Mouse (Mus musculus) MEL (cell line): Measurements from ENCODE around the gene Kcnk7. TPM values are rescaled to one million over a fixed set of nuclear protein-coding genes. Genes with fewer than 3 reads are reported as not detected.

Source experiments
- DNase-seq: peaks from one replicate; pipeline ENCODE4 v3.0.0; 2011; ENCODE audit warnings: low read depth, low spot score
- H3K27ac ChIP-seq: 2 replicates; pipeline ENCODE4 v1.5.1; 2012; ENCODE audit warnings: low read depth, mild to moderate bottlenecking, control low read depth, low read length, moderate library complexity; ENCODE audit not compliant: control insufficient read depth
- H3K27me3 ChIP-seq, 2 experiments: fragments of 150-350 bp in 1 of 2; sonication (generic) in 1 of 2; 2 replicates each; pipeline ENCODE4 v1.6.1; 2012; ENCODE audit warnings: low read length in 2 of 2, mild to moderate bottlenecking in 2 of 2, improper control_type of control experiment in 1 of 2, moderate library complexity in 1 of 2; ENCODE audit not compliant: insufficient read depth in 2 of 2, control insufficient read depth in 1 of 2
- H3K36me3 ChIP-seq, 2 experiments: 2 replicates each; pipeline ENCODE4 v1.6.1; 2012 to 2014; ENCODE audit warnings: low read length in 2 of 2, improper control_type of control experiment in 1 of 2, inconsistent platforms in 1 of 2, mild to moderate bottlenecking in 1 of 2; ENCODE audit not compliant: insufficient read depth in 2 of 2, control insufficient read depth in 1 of 2
- H3K4me1 ChIP-seq, 2 experiments: fragments of 150-350 bp in 1 of 2; sonication (generic) in 1 of 2; 2 replicates each; pipeline ENCODE4 v1.6.1; 2012; ENCODE audit warnings: low read length in 2 of 2, improper control_type of control experiment in 1 of 2, mild to moderate bottlenecking in 1 of 2; ENCODE audit not compliant: insufficient read depth in 2 of 2, control insufficient read depth in 1 of 2
- H3K4me3 ChIP-seq, 2 experiments: fragments of 150-350 bp in 1 of 2; sonication (generic) in 1 of 2; 2 replicates each; pipeline ENCODE4 v1.5.1; 2012; ENCODE audit warnings: low read depth in 2 of 2, low read length in 2 of 2, mild to moderate bottlenecking in 2 of 2, moderate library complexity in 2 of 2, control low read depth in 1 of 2, improper control_type of control experiment in 1 of 2; ENCODE audit not compliant: control insufficient read depth in 1 of 2, insufficient read depth in 1 of 2
- H3K79me2 ChIP-seq: 2 replicates; pipeline ENCODE4 v1.6.1; 2012; ENCODE audit warnings: mild to moderate bottlenecking, low read length, moderate library complexity; ENCODE audit not compliant: control insufficient read depth, poor library complexity, insufficient read depth
- H3K9ac ChIP-seq: 2 replicates; pipeline ENCODE4 v1.6.1; 2012; ENCODE audit warnings: low read depth, mild to moderate bottlenecking, control low read depth, low read length, moderate library complexity; ENCODE audit not compliant: control insufficient read depth, poor library complexity, severe bottlenecking
- H3K9me3 ChIP-seq: fragments of 150-350 bp; sonication (generic); replicated peaks from 2 replicates; pipeline ENCODE4 v1.6.1; 2012; ENCODE audit warnings: mild to moderate bottlenecking, low read length, improper control_type of control experiment, moderate library complexity; ENCODE audit not compliant: insufficient read depth
- CHD1 ChIP-seq: IDR thresholded peaks from 2 replicates; pipeline ENCODE4 v1.6.1; 2012; ENCODE audit warnings: low read depth, mild to moderate bottlenecking, inconsistent platforms, low read length, improper control_type of control experiment
- CHD2 ChIP-seq: IDR thresholded peaks from 2 replicates; pipeline ENCODE4 v1.6.1; 2011; ENCODE audit warnings: low read length, improper control_type of control experiment
- E2F4 ChIP-seq: IDR thresholded peaks from 2 replicates; pipeline ENCODE4 v1.6.1; 2011; ENCODE audit warnings: low read depth, low read length, improper control_type of control experiment, borderline replicate concordance
- ELF1 ChIP-seq: IDR thresholded peaks from 2 replicates; pipeline ENCODE4 v1.6.1; 2014; ENCODE audit warnings: low read depth, mild to moderate bottlenecking, inconsistent platforms, low read length, improper control_type of control experiment, moderate library complexity
- ETS1 ChIP-seq: IDR thresholded peaks from 2 replicates; pipeline ENCODE4 v1.6.1; 2012; ENCODE audit warnings: low read depth, mild to moderate bottlenecking, inconsistent platforms, low read length, improper control_type of control experiment, moderate library complexity
- GABPA ChIP-seq: IDR thresholded peaks from 2 replicates; pipeline ENCODE4 v1.6.1; 2012; ENCODE audit warnings: low read depth, mild to moderate bottlenecking, inconsistent platforms, low read length, improper control_type of control experiment, moderate library complexity
- KAT2A ChIP-seq: conservative IDR thresholded peaks from 2 replicates; pipeline ENCODE4 v1.6.1; 2012; ENCODE audit warnings: low read depth, low read length, improper control_type of control experiment, inconsistent platforms
- MAFK ChIP-seq: IDR thresholded peaks from 2 replicates; pipeline ENCODE4 v1.6.1; 2011; ENCODE audit warnings: low read depth, mild to moderate bottlenecking, low read length, improper control_type of control experiment, borderline replicate concordance
- MAX ChIP-seq: IDR thresholded peaks from 2 replicates; pipeline ENCODE4 v1.6.1; 2011; ENCODE audit warnings: low read length, improper control_type of control experiment
- MEF2A ChIP-seq: IDR thresholded peaks from 2 replicates; pipeline ENCODE4 v1.6.1; 2014; ENCODE audit warnings: low read depth, mild to moderate bottlenecking, inconsistent platforms, low read length, improper control_type of control experiment; ENCODE audit not compliant: poor library complexity, insufficient replicate concordance, severe bottlenecking; ENCODE audit errors: extremely low read depth
- MXI1 ChIP-seq: IDR thresholded peaks from 2 replicates; pipeline ENCODE4 v1.6.1; 2011; ENCODE audit warnings: mild to moderate bottlenecking, low read depth, low read length, improper control_type of control experiment
- MYC ChIP-seq: IDR thresholded peaks from 2 replicates; pipeline ENCODE4 v1.6.1; 2011; ENCODE audit warnings: low read depth, mild to moderate bottlenecking, low read length, improper control_type of control experiment, moderate library complexity
- NELFE ChIP-seq: IDR thresholded peaks from 2 replicates; pipeline ENCODE4 v1.6.1; 2011; ENCODE audit warnings: low read depth, low read length, improper control_type of control experiment
- NRF1 ChIP-seq: IDR thresholded peaks from 2 replicates; pipeline ENCODE4 v1.6.1; 2014; ENCODE audit warnings: low read depth, mild to moderate bottlenecking, inconsistent platforms, low read length, improper control_type of control experiment, moderate library complexity; ENCODE audit not compliant: poor library complexity, insufficient read depth, severe bottlenecking
- POLR2A ChIP-seq, 2 experiments: IDR thresholded peaks; 2 replicates each; pipeline ENCODE4 v1.6.1; 2011 to 2012; ENCODE audit warnings: low read length in 2 of 2, mild to moderate bottlenecking in 2 of 2, control low read depth in 1 of 2, improper control_type of control experiment in 1 of 2, low read depth in 1 of 2, moderate library complexity in 1 of 2; ENCODE audit not compliant: control insufficient read depth in 1 of 2, insufficient read depth in 1 of 2, poor library complexity in 1 of 2
- POLR2AphosphoS2 ChIP-seq: IDR thresholded peaks from 2 replicates; pipeline ENCODE4 v1.6.1; 2011; ENCODE audit warnings: low read length, improper control_type of control experiment
- POLR2AphosphoS5 ChIP-seq: IDR thresholded peaks from 2 replicates; pipeline ENCODE4 v1.6.1; 2012; ENCODE audit warnings: low read depth, borderline replicate concordance, mild to moderate bottlenecking, inconsistent platforms, low read length, moderate library complexity, mixed read lengths
- RCOR1 ChIP-seq: IDR thresholded peaks from 2 replicates; pipeline ENCODE4 v1.6.1; 2012; ENCODE audit warnings: low read depth, mild to moderate bottlenecking, inconsistent platforms, low read length, improper control_type of control experiment
- SIN3A ChIP-seq: IDR thresholded peaks from 2 replicates; pipeline ENCODE4 v1.6.1; 2012; ENCODE audit warnings: low read length, improper control_type of control experiment, inconsistent platforms
- SMC3 ChIP-seq: IDR thresholded peaks from 2 replicates; pipeline ENCODE4 v1.6.1; 2011; ENCODE audit warnings: low read depth, low read length, improper control_type of control experiment
- TAL1 ChIP-seq: IDR thresholded peaks from 2 replicates; pipeline ENCODE4 v1.6.1; 2012; ENCODE audit warnings: mild to moderate bottlenecking, inconsistent platforms, low read length, moderate library complexity, mixed read lengths
- TBP ChIP-seq: IDR thresholded peaks from 2 replicates; pipeline ENCODE4 v1.8.0; 2011; ENCODE audit warnings: low read depth, low read length, improper control_type of control experiment
- TCF12 ChIP-seq: IDR thresholded peaks from 2 replicates; pipeline ENCODE4 v1.6.1; 2014; ENCODE audit warnings: low read depth, mild to moderate bottlenecking, inconsistent platforms, low read length, improper control_type of control experiment, moderate library complexity
- UBTF ChIP-seq: IDR thresholded peaks from 2 replicates; pipeline ENCODE4 v1.6.1; 2012; ENCODE audit warnings: low read depth, mild to moderate bottlenecking, inconsistent platforms, low read length, improper control_type of control experiment, moderate library complexity, borderline replicate concordance; ENCODE audit not compliant: insufficient read depth
- ZC3H11A ChIP-seq: IDR thresholded peaks from 2 replicates; pipeline ENCODE4 v1.6.1; 2012; ENCODE audit warnings: low read depth, mild to moderate bottlenecking, inconsistent platforms, low read length, improper control_type of control experiment
- ZKSCAN1 ChIP-seq: IDR thresholded peaks from 2 replicates; pipeline ENCODE4 v1.6.1; 2012; ENCODE audit warnings: low read depth, mild to moderate bottlenecking, inconsistent platforms, low read length, improper control_type of control experiment, moderate library complexity
- ZMIZ1 ChIP-seq: IDR thresholded peaks from 2 replicates; pipeline ENCODE4 v1.6.1; 2012; ENCODE audit warnings: low read depth, mild to moderate bottlenecking, inconsistent platforms, low read length, improper control_type of control experiment, moderate library complexity
- ZNF384 ChIP-seq: IDR thresholded peaks from 2 replicates; pipeline ENCODE4 v1.6.1; 2012; ENCODE audit warnings: low read depth, mild to moderate bottlenecking, inconsistent platforms, low read length, improper control_type of control experiment
- polyA plus RNA-seq, 2 experiments: library from polyadenylated mRNA; stranded (reverse) in 1 of 2; unstranded in 1 of 2; fragments of >175 nt in 1 of 2; fragments of >200 nt in 1 of 2; gene quantifications; 2 replicates each; pipeline versions ENCODE4 v1.2.1 to v1.2.4; 2012; ENCODE audit warnings: low replicate concordance in 2 of 2, low read depth in 1 of 2; ENCODE audit not compliant: insufficient read length in 2 of 2, insufficient read depth in 1 of 2, missing spikeins in 1 of 2
- total RNA-seq: library from RNA; depleted of rRNA; stranded (reverse); fragments of 300-350 nt; gene quantifications from 2 replicates; pipeline ENCODE4 v1.2.3, GENCODE M21; 2012

Kcnk7 gene
- total and polyA plus RNA-seq, 3 experiments: 0.23 to 0.60 TPM; not detected in 1

GRCm38 (mm10) chr19:5710068-5710467 lies 5.9 kb downstream of the Kcnk7 start:
- TF ChIP-seq KAT2A (no peak), MYC (no peak), GABPA (no peak), CHD1 (no peak), CHD2 (no peak), E2F4 (no peak), TAL1 (no peak), MAFK (no peak), TCF12 (no peak), ZNF384 (no peak), POLR2A (IDR thresholded peaks at IDR 0.05; ENCODE audit: control insufficient read depth in 1 of 2, insufficient read depth in 1 of 2, low read depth in 1 of 2, low read length in 2 of 2, poor library complexity in 1 of 2) (no peak), NELFE (no peak), ETS1 (no peak), ZMIZ1 (no peak), ZKSCAN1 (no peak), POLR2AphosphoS5 (no peak), ELF1 (no peak), MEF2A (no peak), UBTF (no peak), SIN3A (no peak)
- Histone ChIP-seq H3K9ac (no peak overlapping the region), H3K9me3 (no peaks in the 10 kb centered on the region), H3K4me1 (peaks cover 0 to 9% of the 10 kb centered on the region in 2 experiments; a peak in 2 of 4 replicates), H3K36me3 (peaks cover 0 to 13% of the 10 kb centered on the region in 2 experiments), H3K27me3 (no peaks in the 10 kb centered on the region), H3K4me3 (no peak overlapping the region), H3K27ac (no peak overlapping the region), H3K79me2 (peaks cover 3% of the 10 kb centered on the region; the same call in 1 of the 2 replicates)
- no peak for DNase-seq

- TF ChIP-seq MXI1 (no peak), NRF1 (no peak), UBTF (no peak), TCF12 (no peak), RCOR1 (no peak), MAFK (no peak), SMC3 (no peak), POLR2AphosphoS5 (no peak), MYC (no peak), SIN3A (no peak), MAX (no peak), GABPA (no peak), CHD1 (no peak), POLR2AphosphoS2 (no peak), TBP (no peak), ZC3H11A (no peak)
- TF ChIP-seq, all 39 proteins: peak for 0
- Histone ChIP-seq H3K36me3 (peaks cover 0 to 8% of the 10 kb centered on the region in 2 experiments), H3K4me3 (no peak overlapping the region), H3K79me2 (peaks cover 3% of the 10 kb centered on the region; the same call in 1 of the 2 replicates), H3K4me1 (peaks cover 0 to 4% of the 10 kb centered on the region in 2 experiments; a peak in 1 of 4 replicates), H3K9ac (no peak overlapping the region), H3K27me3 (no peaks in the 10 kb centered on the region), H3K9me3 (no peaks in the 10 kb centered on the region), H3K27ac (no peak overlapping the region)
- no peak for DNase-seq
Observed at GRCm38 (mm10) chr19:5710581-5710980, 6.4 kb downstream of the Kcnk7 start.
